Mouse (Mus musculus): ENCODE measurements around the gene Gm11983.
"Not testable (repeated sequence)": the region's sequence is repeated elsewhere in the genome, so short reads cannot be mapped to it uniquely, and the experiment has no call there.

Gm11983 gene

DNA sequence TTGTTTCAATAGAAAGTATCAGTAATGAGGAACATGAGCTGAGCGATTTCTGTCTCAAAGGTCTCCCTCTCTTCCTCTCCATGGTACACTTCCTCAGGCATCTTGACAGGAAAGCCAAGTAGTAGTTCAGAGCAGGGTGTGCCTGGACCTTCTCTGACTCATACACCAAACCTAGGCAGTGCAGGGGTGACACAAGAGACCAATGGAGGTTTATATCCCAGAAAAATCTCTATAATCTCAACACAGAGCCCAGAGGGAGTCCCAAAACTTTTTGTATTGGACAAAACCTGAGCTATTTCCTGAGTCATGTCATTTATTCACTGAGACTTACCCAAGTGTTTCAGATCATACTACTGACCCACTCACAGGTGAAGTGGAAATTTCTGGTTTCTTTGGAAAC lies at the start of gene Gm11983:
Gm11983 (minus strand) TSS at position 101 of the 400 bp plus-strand sequence.
- no peak for DNase-seq (ENCODE audit: low spot score)

DNA sequence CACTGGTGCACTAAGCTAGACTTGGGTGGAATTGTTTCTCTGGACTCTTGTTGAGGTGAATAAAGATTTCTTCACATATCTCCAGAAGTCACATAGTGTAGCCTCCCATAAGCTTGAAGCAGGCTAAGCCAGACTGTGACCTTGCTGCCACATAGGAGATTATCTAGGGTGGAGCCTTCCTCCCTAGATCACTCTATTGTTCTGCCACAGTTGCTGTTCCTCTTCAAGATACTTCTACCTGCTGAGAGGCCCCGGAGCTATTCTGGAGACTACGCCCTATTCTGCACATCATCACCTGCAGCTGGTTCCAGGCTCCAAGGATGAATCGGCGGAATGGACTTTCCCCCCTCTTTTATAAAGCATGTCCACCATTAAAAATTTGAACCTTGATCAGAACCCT lies 45.6 kb upstream of the Gm11983 start:
- DNase-seq (ENCODE audit: low spot score), result not testable (repeated sequence)

DNA sequence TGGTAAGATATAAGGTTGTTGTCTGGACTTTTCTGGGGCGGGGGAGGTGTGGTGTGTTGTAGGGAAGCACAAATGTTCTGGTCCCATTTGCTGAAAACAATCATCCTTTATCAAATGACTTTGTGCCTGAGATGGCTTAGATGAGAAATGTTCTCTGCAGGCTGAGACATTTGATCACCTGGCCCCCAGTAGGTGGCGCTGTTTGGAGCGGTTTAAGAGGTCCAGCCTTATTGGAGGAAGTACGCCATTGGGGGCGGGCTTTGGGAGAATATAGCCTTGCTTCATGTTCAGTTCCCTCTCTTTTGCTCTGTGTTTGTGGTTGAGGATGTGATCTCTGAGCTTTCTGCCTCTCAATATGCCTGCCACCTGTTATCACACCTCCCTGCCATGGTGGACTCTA lies 44.2 kb upstream of the Gm11983 start:
- no peak for DNase-seq (ENCODE audit: low spot score)

DNA sequence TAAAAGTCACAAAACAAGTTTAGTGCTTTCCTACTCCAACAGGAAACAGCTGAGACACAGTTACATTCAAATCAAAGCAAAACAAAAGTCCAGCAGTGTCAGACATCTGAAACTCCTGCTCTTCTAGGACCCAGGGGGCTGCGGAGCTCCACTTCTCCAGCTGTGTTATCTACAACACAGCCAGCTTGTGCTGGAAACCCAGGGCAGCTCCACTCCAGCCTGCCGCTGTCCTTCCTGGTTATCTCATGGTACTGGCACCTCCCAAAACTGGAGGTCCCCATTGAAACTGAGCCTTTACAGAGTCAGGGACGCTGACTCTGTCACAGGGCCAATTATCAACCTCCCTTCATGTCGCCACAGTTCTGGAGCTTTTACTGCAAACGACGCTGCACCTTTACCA lies 40.3 kb upstream of the Gm11983 start:
- DNase-seq (ENCODE audit: low spot score), result no peak

DNA sequence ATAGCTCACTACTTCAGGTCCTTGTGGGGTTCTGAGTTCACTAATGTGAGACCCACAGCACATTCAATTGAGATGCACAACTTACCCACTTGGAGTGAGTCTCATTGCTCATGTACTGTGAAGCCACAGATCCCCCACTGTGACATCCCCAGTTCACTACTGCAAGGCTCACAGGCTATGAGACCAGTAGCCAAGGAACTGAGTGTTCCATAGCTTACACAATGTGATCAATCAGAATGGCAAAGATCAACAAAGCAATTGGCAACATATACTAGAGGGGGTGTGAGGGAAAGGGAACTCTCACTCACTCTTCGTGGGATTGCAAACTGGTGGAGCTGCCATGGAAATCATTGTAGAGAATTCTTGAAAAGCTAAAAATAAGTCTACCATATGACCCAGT lies 33.5 kb upstream of the Gm11983 start:
- DNase-seq (ENCODE audit: low spot score), result no peak

DNA sequence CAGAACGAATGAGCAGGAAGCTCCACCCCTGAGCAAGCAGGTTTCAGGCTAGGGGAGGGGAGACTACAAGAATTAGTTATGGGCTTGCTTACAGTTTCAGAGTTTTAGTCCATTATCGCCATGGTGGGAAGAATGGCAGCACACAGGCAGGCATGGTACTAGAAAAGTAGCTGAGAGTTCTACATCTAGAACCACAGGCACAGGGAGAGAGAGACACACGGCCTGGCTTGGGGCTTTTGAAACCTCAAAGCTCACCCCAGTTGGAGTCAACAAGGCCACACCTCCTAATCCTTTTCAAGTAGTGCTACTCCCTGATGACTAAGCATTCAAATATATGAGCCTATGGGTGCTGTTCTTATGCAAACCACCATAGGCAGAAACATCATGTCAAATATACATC lies 28.1 kb upstream of the Gm11983 start:
- no peak for DNase-seq (ENCODE audit: low spot score)

DNA sequence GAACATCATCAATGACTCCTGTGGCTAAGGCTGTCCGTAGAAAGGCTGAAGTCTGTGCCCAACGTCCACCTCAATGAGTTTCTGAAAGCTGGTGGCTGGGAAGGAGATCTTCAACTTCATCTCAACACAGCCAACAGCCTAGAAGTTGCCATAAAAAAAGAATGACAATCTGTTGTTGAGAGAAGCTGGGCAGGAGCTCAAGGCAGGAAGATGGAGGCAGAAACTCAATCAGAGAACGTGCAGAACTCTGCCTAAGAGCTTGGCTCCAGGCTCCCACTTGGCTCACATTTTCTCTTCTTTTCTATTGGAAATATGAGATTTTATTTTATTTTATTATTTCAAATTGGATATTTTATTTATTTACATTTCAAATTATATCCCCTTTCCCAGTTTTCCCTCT lies 24.7 kb upstream of the Gm11983 start:
- DNase-seq (ENCODE audit: low spot score), result no peak

DNA sequence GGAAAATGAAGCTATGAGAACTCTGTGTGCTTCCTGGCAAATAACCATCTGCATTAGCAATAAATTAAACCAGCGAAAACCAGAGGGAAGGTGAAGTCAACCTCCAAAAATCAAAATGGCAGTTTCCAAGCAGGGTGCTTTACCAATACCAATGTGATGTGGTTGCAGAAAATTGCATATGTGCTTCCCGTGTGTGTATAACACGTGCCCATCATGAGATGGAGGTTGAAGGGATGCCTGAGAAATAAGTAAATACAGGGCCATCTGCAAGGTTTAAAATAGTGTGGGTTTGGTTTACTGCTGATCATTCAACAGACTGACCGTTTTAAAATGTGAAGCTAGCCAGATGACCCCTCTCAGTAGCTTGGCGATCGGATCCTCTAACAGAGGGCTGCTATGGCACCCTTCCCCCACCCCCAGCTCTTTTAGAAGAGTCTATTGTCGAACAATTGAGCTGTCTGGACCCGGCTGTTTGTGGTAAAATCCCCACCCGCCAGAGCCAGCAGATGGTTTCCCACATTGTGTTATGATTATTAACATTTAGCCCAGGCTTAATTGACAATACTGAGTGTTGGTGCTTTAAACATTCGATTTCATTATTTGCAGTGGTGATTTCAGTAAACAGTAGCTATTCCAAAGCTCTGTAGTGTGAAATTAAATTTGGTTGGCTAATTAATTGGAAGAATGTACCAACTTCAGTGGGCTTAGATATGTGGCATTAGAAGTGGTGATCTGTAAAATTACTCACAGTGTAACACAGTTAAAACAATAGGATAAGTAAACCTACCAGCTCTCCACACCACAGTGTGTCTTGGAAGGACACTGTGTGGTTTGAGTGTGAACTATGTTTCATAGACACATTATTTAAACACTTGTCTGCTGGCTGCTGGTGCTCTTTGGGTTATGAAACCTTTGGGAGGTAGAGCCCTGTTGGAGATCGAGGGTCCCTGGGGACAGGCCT lies 22.7 kb upstream of the Gm11983 start:
- no peak for DNase-seq (ENCODE audit: low spot score)

DNA sequence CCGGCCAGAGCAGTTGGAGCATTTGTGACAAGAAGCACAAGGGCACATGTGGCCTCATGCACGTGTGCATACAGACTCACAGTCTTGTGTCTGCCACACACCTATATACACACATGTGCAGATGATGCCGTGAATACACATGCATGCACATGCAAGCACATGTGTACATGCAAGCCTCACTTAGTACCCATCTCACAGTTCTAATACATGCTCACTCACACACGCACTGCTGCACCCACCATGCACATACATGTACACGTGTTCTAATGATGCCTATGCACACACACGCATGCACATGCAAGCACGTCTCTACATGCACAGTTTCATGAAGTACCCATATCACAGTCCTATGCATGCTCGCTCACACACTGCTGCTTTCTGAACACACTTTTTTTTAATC lies 21.6 kb upstream of the Gm11983 start:
- DNase-seq (ENCODE audit: low spot score), result no peak

DNA sequence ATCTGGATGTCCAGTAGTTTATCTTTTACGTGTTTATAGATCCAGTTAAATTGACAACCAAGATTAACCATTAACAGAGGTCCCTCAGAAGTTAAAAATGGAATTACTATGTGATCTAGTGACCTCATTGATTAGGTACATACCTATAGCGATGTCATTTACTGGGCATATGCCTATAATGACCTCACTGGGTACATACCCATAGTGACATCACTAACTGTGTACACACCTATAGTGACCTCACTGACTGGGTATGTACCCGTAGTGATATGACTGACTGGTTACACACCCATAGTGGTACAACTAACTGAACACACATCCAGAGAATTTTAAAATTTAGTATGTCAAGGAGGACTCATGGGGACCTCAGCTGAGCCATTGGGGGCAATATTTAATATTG lies 18.5 kb upstream of the Gm11983 start:
- DNase-seq (ENCODE audit: low spot score), result no peak

DNA sequence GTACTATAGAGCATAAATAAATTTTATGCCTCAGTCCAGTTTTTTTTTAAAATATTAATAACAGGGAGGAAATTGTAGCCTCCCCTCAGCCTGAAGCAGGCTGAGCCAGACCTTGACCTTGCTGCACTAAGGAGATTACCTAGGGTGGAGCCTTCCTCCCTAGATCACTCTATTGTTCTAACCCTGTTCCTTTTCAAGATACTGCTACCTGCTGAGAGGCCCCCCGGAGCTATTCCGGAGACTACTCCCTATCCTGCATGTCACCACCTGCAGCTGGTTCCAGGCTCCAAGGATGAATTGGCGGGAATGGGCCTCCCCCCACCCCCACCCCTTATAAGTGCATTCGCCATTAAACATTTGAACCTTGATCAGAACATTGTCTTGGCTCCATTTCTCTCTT lies 15.9 kb upstream of the Gm11983 start:
- DNase-seq (ENCODE audit: low spot score), result not testable (repeated sequence)

DNA sequence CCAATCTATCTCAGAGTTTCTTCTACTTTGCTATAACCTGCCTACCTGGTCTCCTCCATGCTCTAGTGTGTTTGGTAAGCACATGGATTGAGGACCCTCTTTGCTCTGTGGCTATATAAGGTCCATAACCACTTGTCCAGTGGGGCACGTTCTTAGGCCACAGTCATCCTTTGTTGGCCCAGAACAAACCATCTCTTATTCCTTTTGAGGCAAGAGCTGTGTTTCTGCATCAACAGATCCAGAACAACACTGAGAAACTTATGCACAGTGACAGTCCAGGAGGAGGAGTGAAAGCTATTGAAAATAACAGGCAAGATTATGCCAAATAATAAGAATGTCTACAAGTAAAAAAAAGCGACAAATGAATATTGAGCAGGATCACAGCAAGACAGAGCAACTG lies 6.4 kb upstream of the Gm11983 start:
- DNase-seq (ENCODE audit: low spot score), result no peak

DNA sequence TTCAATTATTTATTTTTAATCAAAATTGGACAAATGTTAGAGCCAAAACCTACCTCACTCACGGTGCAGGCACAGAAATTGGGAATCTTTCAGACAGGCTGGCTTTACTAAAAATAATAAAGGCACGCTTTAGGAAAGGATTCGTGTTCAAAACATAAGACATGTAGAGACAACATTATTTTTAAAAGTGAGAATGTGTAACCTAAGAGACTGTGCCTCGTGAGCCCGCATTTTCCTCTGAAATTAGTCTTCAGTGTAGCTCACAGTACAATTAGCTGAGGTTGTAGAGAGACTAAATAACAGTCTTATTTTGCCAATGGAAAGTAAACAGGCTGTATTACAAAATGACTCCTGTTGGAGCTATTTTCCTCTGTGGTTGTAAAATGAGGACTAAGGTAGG lies 4.7 kb upstream of the Gm11983 start:
- no peak for DNase-seq (ENCODE audit: low spot score)

DNA sequence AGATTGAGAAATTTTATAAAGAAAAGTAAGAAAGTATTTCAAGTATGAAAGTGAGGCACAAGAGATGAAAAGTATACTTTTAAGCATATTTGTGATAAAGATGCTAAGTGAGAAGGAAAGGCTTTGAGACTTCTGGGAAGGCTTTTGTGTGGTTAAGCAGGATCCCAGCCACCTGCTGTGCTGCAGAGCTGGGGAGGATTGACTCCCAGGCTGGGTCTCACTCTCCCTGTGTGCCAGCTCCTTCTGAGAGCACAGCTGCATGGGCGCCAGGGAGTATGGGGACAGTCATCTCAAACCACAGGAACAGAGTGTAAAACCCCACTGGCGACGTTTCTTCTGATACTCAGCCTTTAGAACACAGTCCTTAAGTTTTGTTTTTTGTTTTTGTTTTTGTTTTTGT lies 3.3 kb upstream of the Gm11983 start:
- no peak for DNase-seq (ENCODE audit: low spot score)

DNA sequence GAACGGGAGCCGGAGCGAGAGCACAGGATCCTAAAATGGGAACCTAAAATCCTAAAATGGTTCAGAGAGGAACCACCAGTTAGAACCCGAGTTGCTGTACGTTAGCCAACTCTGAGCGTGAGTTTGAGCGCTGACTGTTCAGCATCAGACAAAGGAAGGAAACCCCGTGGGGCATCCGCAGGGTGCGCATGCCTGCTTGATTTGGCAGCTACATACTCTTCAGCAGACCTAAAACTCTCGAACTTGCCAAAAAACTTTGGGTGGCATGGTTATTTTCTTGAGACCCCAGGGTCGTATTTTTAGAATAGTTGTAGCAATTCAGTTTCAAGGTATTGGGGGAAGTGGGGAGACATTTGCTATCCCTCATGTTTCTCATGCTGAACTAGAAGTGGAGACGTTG lies 2.8 kb downstream of the Gm11983 start:
- DNase-seq (ENCODE audit: low spot score), result no peak

DNA sequence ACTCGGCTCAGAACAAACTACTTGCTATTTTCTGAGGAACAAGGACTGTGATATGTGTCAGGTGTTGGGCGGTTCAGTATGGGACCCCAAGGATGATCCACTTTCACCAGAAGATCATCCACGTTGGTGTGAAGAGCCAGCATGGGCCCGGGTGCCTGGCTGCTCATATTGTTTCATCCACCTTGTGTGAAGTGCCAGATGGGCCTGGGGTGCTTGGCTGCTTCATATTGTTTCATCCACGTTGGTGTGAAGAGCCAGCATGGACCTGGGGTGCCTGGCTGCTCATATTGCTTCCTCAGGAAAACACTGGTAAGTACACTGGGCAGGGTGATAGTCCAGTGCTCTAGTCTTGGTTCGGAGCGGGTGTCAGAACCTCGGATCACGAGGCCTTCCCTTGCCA lies 3.7 kb downstream of the Gm11983 start:
- no peak for DNase-seq (ENCODE audit: low spot score)

DNA sequence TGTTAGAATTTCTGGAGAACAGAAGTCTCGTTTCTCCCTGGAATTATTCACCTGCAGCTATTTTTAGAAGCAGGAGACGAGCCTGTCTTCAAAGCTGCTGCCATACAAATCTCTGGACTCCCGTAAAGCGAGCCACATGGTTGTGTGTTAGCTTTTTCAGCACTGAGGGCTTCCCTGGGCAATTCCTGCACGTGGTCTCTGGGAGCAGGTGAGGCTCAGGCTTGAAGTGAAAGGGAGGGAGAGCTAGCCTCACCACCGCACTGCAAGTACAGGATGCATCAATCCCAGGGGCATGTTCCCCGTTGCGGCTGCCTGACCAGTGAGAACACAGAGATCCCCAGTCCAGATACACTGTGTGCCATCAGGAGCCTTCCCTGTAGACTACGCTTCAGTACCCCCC lies 5.5 kb downstream of the Gm11983 start:
- no peak for DNase-seq (ENCODE audit: low spot score)

DNA sequence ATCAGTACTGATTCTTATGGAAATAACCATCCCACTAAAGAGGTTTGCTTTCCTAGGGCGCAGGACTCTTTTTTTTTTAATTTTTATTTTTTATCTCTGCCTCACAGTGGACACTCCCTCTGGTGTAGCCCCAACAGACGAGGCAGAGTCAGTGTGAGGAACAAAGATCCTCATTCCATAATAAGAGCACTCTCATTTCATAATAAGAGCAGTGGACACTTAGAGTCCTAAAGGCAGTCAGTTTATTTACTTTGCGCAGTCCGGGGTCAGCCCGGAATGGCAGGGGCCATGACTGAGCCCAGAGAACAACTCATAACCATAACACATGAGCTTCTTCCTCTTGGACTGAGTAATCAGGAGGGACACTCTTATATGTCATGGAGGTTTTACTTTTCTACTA lies 9.3 kb downstream of the Gm11983 start:
- DNase-seq (ENCODE audit: low spot score), result no peak

DNA sequence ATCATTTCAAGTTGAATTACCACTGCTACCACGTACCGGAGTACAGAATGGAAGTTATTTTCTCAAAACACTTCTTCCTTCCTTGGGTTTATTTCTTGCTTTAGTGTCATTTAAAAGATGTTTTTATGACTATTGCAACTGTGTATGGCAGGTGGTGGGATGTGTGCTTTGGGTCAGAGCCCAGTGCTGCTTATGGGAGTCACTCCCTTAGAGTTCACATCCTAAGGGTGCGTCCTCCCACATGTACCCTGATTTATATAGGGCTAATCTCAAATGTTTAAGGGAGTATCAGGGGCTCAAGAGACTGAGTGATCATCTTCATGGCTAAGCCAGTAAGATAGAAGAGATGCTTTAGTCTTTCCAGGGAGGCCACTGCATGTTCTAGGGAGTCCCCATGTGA lies 11.3 kb downstream of the Gm11983 start:
- DNase-seq (ENCODE audit: low spot score), result no peak

DNA sequence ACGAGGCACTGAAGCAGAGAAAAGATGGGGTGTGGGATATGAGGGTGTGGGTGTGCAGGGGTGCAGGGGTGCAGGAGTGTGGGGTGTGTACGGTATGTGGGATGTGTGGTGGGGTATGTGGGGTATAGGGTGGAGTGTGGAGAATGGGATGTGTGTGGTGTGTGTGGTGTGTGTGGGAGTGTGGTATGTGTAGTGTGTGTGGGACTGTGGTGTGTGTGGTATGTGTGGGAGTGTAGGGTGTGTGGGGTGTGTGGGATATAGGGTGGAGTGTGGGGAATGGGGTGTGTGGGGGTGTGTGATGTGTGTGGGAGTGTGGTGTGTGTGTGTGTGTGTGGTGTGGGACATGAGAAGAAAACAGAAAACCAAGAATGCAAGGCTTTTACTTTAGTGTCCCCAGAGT lies 14.3 kb downstream of the Gm11983 start:
- no peak for DNase-seq (ENCODE audit: low spot score)

DNA sequence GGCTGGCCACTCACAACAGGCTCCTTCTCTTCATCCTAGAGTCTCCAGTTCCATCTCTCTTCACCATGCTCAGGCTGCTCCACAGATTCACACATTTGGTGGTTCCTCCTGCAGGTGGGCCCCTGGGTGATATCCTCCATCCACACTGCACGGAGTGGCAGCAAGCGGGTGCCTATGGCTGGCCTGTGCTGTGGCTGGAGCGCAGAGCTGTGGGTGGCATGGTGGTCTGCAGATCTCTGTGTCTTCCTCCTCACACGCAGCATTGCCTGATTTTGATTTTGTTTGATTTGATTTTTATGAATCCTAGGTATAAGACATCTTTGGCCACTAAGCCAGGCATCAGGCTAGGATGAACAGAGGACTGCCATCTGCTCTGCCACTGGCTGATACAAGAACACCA lies 23.0 kb downstream of the Gm11983 start:
- DNase-seq (ENCODE audit: low spot score), result no peak

DNA sequence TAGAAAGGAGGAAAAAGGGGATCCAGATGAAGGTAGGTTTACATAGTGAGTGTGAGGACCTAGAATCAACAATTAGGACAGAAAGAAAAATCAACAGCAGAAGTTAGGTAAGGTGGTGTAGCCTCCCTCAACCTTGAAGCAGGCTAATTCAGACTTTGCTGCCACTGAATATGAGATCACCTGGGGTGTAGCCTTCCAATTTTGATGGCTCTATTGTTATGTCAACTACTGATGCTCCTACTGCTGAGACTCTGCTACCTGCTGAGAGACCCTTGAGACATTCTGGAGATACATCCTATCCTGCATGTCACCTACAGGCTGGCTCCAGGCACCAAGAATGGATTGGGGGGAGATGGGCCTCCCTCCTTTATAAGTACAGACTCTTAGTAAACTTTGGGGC lies 34.6 kb downstream of the Gm11983 start:
- not testable (repeated sequence) for DNase-seq (ENCODE audit: low spot score)

DNA sequence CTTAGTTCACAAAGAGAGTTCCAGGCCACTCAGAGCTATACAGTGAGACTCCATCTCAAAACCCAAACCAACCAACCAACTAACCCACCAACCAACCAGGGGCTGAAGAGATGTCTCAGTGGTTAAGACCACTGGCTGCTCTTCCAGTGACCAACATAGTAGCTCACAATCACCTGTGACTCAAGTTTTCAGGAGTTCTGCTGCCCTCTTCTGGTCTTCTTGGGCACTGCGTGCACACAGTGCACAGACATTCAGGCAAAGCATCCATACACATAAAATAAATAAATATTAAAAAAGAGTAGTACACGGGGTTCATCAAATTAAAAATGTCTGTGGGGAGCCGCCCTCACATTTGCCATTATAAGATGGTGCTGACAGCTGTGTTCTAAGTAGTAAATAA lies 46.8 kb downstream of the Gm11983 start:
- no peak for DNase-seq (ENCODE audit: low spot score)
